Mouse (Mus musculus): ENCODE measurements at regions not wholly inside any gene's neighbourhood (a gene's known extent, or its start where the extent isn't known, plus 50 kb on each side); places are given as distances from the start of the nearest gene placed in this dataset.

DNA sequence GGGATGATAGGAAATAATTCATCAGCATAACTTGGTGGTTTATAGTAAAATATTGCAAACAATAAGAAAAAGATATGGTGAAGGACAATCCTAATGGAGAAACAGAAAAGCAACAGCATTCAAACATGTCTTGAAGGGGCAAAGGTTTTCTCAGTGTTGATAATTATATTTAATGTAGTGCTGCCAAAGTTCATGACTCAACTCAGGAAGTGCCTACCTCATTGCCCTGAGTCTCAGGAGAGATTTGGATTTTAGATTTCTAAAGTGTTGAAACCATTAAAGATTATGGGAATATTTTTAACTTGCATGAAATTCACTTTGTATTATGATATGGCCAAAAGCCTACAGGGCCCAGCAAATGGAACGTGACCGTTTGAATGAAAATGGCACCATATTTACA, 1453.2 kb upstream of the Zeb2 start:
- TF ChIP-seq POLR2A (IDR thresholded peaks at IDR 0.05; ENCODE audit: borderline replicate concordance, control insufficient read depth, low read depth, low read length) (no peak), CTCF (IDR thresholded peaks at IDR 0.05; ENCODE audit: control insufficient read depth, insufficient read depth, low read length) (no peak)
